Mouse (Mus musculus) cerebellum, adult 18-20 months (tissue): ENCODE data around the gene Maml2.
"Not testable (repeated sequence)": the region's sequence is repeated elsewhere in the genome, so short reads cannot be mapped to it uniquely, and the experiment has no call there.

Experiments used
- DNase-seq, 2 experiments: peaks; one replicate each; pipeline ENCODE4 v3.0.0; 2021

Maml2 gene

DNA sequence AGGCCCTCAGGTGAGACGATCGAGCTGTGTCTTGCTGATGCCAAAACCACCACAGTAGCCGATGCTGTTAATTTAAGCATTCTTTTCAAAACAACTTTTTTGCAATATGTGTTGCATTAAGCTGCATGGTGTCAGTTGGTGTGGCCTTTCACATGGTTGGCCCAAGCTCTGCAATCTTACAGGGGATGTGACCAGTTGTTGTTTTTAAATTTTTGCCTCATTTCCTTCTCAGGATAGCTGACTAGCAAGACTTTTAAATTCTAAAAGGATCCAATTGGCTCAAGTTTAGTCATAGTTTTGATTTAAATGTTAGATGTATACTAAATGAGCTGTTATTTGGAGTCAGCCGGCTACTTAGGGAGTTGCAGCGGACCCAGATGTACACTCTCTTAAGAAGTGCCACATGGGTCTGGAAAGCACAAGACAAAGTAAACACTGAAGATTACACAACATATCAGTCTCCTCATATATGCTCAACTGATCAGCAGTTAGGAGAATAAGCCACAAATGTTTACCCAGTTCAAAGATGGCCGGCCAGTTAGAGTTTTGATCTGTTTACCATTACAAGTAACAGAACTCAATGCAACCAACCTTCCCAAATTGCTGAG lies 386.7 kb downstream of the Maml2 start:
- no peak for DNase-seq

DNA sequence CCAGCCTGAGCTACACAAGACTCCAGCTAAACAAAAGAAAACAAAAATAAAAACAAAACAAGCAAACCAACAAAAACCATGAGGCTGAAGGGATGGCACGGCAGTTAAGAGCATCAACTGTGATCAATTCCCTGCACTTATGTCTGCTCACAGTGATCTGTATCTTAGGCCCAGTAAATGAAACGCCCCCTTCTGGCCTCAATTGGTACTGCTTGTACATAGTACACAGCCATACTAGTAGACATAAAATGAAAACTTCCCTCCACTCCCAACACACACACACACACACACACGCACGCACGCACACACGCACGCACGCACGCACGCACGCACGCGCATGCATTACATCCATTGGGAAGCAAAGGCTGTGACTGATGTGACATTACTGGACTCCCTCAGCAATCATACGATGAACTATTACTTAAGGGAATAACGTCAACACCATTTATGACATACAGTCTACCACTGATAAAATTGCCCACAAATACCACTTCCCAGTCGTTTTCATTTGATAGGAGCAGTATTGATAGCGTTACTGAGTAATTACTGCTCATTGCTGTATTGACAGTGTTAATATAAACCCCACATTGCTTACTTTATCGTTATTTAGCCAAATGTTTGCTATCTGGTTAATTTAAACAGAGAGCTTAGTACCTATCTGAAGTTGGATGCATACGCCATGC lies 389.4 kb downstream of the Maml2 start:
- no peak for DNase-seq

DNA sequence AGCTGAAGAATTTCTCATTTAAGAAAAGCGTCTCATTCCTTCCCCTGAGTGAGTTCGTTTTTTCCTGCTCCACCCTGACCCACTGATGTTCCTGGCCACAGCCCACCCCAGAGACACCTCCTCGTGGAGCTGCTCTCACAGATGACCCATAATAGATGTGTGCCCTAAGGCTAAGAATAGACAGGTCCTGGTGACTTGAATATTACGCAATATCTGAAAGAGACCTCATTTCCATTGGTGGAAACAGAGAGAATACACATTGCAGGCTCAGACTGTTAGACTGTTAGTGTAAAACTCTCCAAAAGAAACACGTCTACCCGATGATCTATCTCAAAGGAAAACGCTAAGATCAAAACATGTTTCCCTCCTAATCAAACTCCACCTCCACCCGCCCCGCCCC lies 391.2 kb downstream of the Maml2 start:
- no peak for DNase-seq

DNA sequence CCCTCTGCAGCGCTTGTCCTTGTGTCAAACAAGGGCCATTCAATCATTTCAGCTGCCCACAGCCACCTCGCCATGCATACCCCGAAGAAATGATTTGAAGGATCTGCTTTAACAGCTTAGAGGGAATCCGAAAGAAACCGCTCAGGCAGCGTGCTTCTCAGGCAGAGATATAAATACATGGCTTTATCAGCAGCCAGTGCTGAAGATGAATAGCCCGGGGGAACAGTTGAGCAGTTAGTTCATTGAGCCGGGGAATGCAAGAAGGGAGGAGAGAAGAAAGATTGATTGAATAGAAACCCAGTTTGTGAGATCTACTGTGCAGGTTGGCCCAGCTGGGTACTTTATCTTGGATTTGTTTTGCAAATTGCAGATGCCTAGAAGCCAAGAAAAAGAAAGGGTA lies 392.6 kb downstream of the Maml2 start:
- DNase-seq, result no peak

DNA sequence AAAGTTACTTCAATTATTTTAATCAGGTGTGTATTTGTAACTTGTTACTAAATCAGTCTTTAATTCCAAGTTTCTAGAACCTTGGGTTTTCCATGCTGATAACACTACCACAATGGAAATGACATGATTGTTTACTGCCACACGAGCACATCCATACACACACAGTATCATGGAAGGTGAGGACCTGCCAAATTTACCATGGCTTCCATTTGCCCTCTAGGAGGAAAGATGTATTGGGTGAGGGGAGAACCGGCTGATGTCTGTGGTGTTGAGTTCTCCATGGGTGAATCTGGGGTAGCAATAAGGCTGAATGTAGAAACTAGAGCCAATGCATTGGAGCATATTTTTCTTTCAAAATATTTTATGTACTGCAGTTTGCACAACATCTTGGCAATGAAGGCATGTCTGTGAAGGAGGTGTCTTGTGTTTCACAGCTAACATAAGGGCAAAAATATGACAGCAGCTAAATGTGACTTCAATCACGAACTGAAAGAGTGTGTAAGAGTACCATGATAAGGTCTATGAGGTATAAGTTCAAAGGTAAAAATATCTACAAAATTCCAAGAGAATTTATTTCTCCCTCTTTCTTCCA lies 396.0 kb downstream of the Maml2 start:
- DNase-seq, result no peak

DNA sequence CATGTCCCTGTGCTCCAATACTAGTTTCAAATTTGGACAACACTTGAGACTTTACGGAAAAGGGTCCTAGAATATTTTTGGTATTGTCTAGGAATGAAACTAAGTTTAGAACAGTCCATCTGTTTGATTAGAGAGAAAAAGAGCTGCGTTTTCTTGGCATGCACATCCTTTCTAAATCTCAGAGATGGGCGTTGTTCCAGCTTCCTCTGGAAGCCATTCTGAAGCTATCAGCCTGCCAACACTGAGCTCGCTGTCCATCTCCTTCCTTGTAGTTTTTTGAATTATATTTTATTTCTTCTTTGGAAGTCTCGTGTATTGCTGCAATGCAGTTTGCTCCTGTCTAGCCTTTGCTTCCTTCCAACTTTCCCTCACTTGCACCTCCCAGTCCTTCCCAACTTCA lies 396.5 kb downstream of the Maml2 start:
- DNase-seq, result peak; percentile 73 to 75

DNA sequence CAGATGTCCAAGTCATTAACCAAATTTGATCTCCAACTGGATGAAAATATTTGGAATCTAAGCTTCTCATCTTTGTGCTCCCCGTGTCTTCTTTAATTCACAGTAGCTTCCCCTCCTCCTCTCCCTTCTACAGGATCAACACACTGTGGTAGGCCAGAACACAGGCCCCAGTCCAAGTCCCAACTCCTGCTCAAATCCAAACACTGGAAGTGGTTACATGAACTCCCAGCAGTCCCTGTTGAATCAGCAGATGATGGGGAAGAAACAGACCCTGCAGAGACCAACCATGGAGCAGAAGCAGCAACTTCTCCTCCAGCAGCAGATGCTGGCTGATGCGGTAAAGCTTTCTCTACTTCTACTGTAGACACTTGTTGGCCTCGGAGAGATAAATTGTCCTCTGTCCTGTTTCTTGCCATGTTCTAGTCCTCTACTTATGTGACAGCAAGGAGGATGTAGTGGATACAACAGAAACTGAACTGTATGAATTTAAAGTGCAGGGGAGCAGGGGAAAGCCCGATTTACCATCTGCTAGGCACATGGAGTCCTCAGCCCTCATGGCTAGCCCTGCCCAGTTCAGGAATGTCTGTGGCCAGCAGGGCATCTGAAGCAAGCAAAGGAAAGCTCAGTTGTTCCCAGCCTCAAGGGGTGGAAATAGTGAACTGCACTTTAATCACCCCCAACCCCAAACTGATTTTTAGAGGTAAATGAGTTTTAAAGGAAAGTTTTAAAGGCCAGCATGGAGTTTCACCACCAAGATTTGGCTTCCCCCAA lies 399.5 kb downstream of the Maml2 start:
- no peak for DNase-seq

DNA sequence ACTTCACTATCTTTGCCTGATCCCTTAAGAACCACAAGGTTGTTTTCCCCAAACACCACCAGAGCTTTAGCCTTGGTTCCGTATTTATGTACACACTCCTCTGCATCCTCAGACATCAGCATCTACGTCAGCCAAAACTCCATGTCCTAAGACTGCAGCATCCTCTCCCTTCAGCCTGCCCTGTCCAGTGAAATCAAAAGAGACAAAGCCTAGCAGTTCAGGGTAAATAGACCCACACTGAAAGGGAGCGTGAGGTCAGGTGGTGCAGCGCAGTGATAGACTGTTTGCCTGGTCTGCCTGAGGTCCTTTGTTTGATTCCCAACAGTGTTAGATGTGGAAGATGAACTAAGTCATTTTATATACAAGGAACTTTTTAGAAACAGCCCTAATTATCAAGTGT lies 400.1 kb downstream of the Maml2 start:
- no peak for DNase-seq

DNA sequence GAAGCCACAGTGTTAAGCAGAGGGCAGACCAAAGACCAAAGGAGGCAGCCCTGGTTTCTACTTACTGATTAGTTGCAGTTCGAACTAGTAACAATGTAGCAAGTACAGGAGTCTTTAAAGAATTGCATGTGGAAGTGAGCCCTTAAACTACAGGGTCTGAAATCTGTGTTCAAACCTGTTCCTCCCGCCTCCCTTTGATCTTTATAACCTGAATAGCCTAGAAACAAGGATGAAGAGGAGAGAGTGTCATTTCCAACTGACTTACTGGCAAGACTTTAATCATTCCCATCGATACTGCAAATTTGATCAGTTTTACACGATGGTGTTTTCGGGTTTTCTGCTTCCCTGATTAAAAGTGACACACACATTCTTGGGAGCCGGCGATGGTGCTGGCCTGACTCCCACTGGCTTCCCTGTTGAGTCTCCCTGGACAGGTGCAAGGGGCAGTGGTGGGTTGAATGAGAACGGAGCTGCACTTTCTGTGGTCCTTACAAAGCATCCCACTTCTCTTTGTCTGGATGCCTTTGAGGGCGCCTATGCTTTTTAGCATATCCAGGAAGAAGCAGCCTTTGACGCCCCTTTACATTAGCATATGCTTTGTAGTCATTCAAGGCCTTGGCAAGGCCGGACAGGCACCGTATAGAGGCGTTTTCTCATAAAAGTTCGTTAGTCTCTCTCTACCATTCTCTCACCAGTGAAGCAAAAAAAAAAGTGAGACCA lies 401.5 kb downstream of the Maml2 start:
- no peak for DNase-seq

DNA sequence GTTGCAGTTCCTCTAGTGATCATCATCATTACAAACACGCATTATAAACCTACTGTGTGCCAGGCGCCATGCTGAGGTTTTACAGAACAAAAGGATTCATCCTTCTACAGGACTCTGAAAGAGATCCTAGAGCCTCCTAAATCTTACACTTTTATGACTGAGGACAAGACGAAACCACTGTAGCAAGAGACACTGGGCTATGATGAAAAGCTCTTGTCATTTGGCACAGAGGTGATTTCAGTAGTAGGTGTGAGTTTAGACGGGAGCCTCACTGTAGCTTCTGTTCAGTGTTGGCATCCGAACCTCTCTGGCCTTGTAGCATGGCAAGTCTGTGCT lies 402.0 kb downstream of the Maml2 start:
- no peak for DNase-seq

DNA sequence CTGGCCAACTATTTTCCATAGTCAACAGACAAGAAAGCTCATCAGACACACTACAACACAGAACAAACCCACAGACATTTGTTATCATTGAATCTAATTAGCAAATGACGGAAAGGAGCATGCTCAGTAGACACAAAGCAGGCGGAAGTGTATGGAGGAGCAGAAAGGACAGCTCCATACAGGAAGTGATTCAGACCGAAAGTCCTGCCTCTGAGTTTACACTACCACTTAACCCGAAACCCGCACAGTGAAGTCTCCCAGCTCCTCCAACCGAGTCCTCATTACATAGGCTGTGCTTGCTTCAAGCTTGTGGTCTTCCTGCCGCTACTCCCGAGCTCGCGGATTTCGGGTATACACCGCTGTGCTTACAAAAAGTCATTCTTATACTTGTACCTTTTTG lies 404.0 kb downstream of the Maml2 start:
- no peak for DNase-seq

DNA sequence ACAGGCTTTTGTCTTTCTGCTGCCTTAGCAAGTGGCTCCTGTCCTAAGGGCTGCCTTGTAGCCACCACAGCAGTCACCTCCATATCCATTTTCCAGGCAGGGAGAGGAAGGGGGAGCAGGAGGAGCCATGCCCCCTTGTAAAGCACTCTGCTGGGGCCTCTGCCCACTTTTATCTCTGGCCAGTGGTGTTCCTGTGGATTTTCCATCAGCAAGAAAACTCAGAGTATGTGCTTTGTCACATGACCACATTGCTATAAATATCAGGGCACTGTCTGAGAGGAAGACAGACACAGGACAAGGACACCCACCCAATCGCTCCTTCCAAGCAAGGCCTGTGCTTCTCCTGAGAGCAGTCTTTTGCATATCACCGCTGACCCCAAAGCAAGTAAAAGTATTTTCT lies 405.3 kb downstream of the Maml2 start:
- DNase-seq, result no peak

DNA sequence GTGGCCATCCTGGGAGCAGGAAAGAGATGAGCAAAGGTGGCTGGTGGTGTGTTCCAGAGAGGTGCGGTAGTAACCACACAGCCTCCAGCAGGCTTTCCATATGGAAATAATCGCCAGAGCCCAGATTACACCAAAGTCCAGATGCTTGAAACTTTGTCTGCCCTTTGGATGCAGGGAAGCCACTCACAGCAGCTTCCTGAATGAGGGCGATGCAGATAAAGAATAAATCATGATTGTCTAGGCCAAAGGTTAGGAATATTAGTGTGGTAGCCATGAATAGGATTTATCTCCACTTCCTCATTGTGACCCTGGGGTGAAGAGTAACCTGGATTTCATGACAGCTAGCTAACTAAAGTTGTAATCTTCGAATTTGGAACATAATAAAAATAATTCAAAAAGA lies 407.2 kb downstream of the Maml2 start:
- DNase-seq, result no peak

DNA sequence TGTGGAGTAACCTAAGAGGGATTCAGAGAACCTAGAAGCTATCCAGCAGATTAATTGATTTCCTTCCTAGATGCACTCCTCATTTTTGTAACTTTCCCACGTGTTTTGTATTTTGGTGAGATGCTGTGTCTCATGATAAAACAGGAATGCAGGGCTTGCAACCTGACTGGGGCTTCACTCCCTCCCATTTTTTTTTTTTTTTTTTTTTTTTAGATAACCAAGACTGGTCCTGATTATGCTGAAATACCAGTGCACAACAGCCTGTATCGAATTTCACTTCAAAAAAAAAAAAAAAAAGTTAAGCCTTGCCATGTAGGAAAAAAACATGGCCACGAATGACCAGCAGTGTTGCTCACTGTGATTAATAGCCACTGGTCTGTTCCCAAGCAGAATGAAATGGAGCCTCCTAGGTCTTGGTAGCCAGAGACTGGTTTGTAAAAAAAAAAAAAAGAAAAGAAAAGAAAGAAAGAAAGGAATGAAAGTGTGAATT lies 409.4 kb downstream of the Maml2 start:
- DNase-seq, result no peak

DNA sequence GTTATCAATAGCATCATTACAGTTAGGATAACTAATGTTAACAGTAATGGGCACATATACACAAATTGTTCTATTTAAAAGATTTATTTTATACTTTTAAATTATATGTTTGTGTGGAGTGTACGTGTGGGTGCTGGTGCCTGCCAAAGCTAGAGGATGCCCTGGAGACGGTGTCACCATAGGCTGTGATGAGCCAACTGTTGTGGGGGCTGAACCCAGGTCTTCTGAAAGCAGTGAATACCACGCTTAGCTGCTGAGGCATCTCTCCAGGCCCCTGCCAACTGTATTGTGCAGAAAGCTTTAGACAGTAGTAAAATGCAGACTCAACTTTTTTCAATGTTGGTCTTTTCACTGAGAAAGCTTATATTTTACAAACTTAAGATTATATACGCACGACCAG lies 411.7 kb downstream of the Maml2 start:
- no peak for DNase-seq

DNA sequence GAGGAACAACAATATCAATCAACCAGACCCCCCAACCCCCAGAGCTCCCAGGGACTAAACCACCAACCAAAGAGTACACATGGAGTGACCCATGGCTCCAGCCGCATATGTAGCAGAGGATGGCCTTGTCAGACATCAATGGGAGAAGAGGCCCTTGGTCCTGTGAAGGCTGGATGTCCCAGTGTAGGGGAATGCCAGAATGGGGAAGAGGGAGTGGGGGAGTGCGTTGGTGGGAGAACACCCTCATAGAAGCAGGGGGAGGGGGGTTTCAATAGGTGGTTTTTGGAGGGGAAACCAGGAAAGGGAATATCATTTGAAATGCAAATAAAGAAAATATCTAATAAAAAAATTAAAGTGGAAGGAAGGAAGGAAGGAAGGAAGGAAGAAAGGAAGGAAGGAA lies 418.1 kb downstream of the Maml2 start:
- not testable (repeated sequence) for DNase-seq

DNA sequence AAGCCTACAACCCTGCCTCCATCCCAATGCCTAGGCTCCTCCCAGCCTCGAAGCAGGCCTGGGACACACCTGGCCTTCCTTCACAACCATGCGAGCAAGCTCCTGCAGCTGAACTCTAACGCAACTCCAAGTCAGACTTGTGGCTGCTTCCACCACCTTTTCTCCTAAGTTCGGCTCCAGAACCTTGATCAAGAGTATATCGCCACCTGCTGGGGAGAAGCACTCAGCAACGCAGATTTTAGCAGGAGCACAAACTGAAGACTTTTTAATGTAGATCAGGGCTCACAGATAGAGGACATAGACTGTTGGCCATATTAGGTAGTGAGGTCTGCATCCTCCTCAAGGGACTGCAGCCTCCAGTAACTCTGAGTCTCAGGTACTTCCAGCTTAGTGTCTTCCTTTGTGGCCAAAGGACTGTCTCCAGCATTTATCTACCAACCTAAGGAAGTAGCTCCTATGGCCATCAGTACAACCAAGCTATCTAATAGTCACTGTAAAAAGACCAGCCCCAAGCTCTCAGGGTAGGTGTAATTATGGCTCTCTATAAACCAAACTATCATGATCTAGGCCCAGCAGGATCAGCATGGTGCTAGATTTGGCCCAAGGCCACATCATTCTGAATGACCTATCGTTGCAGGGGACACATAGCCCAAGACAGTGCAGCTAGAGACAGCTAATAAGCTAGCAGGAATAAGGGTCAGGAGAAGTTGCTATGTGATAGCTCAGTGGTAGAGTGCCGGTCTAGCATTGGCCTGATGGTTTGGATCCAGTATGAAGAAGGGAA lies 418.8 kb downstream of the Maml2 start:
- peak; percentile 82 to 83 for DNase-seq

DNA sequence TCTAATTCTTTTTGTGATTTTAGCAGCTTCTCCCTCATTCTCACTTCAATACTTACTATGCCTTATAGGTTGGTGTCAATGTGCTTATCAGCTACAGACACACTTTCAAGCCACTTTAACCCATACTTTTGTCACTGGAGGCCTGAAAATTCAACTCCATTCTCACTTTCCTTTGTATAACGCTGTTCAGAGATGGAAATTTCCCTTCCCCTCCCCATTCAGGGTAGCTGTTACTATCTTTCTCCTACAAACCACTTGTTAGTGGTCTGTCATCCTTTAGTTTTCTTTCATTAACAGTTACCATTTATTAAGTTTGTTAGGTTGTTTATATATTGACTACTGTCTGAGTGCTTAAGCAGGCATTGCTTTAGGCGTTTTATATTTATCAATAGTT lies 450.6 kb downstream of the Maml2 start, which contains the start of gene Mtmr2:
Gene Mtmr2 (plus strand): TSS at position 7 of the 394 bp plus-strand sequence.
- no peak for DNase-seq

DNA sequence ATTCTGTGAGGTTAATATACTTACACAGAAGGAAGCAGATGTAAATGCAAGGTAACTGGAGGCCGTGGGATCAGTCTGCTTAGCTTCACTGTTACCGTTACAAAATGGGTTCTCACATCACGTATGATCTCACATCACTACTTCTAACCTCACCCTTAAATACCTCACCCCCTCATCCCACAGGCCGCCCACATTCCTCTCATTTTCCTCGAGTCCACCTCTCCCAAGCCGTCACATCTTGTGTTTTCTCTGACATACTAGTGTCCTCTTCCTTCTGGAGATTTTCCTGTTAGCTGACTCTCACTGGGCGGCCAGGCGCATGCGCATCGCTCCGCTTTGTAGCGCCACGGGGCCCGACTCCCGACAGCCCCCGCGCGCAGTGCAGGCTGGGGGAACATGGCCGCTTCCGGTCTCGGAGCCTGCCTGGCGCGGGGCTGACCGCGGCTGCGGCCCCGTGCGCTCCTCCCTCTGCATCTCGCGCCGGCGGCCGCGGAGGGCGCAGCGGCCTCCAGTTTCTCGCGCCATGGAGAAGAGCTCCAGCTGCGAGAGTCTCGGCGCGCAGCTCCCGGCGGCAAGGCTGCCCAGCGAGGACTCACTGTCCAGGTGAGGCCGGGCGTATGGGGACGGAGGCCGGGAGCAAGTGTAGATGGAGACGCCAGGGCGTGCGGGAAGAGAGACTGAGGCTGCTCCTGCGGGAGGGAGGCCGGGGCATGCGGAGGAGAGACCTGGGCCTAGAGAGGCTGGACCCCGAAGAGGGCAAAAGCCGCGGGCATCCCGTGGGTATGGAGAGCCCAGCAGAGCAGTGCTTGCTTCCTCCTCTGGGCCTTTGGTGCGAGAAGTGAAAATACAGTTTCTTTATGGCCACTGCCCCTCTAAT lies 451.3 kb downstream of the Maml2 start:
- DNase-seq, result peak; percentile 95 to 99

DNA sequence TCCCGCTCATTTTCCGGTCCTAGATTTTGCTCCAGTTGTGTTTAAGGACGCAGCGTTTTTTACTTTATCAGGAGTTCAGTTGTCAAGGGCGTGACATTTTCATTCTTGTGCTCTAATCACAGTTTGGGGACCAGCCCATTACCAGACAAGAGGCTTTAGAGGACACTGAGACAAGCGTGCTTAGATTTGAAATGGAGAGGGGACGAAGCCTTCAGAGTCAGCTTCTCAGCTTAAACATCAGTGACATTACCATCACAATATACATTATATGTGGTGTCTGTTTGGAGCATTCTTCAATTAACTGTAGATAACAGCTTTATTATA lies 451.9 kb downstream of the Maml2 start:
- DNase-seq, result no peak

DNA sequence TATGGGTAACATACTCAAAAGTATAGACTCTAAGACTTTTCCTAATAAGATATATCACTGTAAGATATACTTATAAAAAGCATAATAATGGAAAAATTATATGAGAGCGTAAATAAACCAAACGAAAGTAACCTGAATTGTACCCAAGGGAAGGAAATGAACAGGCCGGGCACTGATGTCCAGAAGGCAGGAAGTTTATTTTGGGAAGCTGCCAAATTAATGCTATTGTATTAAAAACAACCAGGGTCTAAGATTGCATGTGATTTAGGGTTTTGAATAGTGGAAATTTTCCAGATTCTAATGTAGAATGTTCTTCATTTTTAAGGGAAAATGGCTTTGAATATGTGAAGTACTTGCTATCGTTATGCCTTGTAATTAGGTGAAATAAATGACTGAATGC lies 454.8 kb downstream of the Maml2 start:
- DNase-seq, result no peak
